Mouse (Mus musculus): ENCODE data around the gene Dnm2.

DNA sequence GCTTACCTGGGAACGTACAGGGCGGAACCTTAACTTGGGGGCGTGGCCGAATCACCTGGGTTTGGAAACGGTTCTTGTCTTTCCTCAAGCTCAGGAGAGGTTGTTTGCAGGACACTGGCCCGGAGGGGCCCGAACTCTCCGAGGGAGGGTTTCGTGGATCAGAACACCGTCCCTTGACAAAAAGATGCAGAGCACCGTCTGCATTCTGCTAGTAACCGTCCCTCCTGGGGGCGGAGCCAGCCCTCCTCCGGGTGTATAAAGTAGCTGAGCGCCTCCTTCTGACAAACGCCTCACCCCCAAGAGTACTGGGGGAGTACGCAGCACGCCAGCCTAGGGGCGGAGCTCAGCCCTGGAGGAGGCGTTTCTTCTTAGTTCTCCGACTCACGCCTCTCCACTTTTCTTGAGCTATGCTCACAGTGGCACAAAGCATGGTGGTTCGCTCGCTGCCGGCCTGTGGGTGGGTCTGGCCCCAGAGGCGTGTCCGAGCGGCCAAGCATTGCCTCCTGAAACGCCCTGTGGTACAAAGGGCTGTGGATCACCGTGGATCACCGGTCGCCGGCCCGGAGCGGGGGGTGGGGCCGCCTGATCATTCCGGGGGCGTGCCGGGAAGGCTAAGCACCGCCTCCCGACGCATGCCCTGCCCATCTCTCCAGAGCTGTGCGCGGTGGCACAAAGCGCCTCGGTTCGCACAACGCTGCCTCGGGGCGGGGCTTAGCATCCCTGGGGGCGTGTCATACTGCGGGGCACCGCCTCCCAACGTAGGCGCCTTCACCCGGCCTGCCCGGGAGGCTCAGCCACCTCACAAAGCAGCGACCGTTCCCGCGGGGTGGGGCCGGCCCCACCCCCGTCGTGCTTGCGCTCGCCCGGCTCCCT lies 121.4 kb downstream of the Dnm2 start:
- TF ChIP-seq CTCF (IDR thresholded peaks at IDR 0.05; ENCODE audit: low read depth, low read length) (no peak), POLR2A (IDR thresholded peaks at IDR 0.05; ENCODE audit: borderline replicate concordance, low read depth, low read length) (no peak)
